Mouse (Mus musculus) megakaryocyte, adult 5-6 weeks (primary cell): ENCODE measurements around the gene Ccrl2. TPM values are rescaled to one million over a fixed set of nuclear protein-coding genes. Genes with fewer than 3 reads are reported as not detected.

Experiments
- ATAC-seq: 2 replicates; pipeline ENCODE4 v1.8.0; 2016; ENCODE audit warnings: mild to moderate bottlenecking, inconsistent platforms; ENCODE audit not compliant: poor library complexity, severe bottlenecking
- total RNA-seq, 2 experiments: library from RNA; stranded (forward) in 1 of 2; stranded (reverse) in 1 of 2; fragments of 153-499, 151-499 nt in 1 of 2; fragments of 221-1000, 200-1000 nt in 1 of 2; gene quantifications; 2 replicates each; pipeline versions ENCODE4 v1.2.3 to v1.2.4; 2015 to 2017

The Ccrl2 gene
- 3.7 and 8.9 TPM in 2 replicates for total RNA-seq (2015)
- 4.3 and 11.1 TPM in 2 replicates for total RNA-seq (2017)

GRCm38 (mm10) chr9:111056798-111057543, at the start of gene Ccrl2:
Ccrl2 (minus strand) TSS chr9:111057519.
- ATAC-seq: peak; percentile 66

DNA sequence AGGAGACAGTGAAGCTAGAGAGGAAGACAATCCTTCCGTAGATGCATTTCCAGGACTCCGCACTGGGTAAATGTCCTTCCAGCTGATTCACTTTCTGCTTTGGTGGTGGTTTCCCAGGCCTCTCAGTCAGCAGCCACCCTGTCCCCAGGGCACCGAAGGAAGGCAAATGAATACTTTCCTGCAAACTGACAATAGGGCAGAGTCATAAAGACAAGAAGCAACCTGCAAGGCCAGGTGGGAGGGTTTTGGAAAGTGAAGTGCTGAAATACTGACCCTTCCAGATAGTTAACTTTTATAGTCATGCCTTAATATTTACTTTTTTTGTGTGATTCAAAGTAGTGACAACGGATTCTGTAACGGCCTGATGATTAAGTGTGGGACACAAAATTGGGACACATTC, 46.6 kb upstream of the Ccrl2 start:
- no peak for ATAC-seq

GRCm38 (mm10) chr9:111103293-111103692, 46.0 kb upstream of the Ccrl2 start:
- ATAC-seq: no peak

GRCm38 (mm10) chr9:111100406-111100805, 43.1 kb upstream of the Ccrl2 start:
- ATAC-seq: no peak

GRCm38 (mm10) chr9:111097543-111097942, 40.2 kb upstream of the Ccrl2 start:
- no peak for ATAC-seq

GRCm38 (mm10) chr9:111096419-111097326, 39.4 kb upstream of the Ccrl2 start:
- peak; percentile 47 for ATAC-seq

DNA sequence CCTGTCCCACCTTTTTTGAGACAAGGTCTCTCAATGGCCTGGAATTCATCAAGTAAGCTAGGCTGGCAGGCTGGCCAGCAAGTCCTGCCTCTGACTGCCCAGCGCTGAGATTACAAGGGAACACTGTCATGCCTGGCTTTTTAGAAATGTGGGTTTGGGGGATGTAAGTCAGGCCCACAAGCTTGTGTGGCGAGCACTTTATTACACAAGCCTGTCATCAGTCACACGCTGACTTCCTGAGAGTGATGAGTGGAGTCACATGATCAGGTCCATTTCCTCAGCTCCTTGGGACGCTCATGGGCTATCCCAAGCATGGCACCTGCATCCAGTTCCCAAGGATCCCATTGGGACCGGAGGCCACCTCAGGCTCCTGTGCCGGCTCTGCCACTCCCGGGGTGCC, 38.4 kb upstream of the Ccrl2 start:
- peak; percentile 53 for ATAC-seq

GRCm38 (mm10) chr9:111094626-111095025, 37.3 kb upstream of the Ccrl2 start:
- peak; percentile 78 for ATAC-seq

DNA sequence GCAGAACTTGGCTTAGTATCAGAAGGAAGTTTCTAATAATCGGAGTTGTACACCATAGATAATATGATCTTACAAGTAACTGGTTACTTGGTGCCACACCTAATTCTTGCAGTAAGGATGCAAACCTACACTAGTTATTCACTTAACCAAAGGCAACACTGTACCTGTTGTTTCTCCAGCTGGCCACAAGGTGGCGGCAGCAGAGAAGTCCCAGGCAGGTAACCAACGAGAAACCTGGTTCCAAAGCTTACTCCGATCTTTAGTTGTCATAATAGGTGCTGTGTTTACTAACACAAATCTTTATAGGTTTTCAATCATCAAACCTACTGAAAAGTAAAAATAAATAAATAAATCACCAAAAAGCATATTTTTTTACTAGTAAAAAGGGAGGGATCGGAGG, 35.8 kb upstream of the Ccrl2 start:
- ATAC-seq: peak; percentile 44

DNA sequence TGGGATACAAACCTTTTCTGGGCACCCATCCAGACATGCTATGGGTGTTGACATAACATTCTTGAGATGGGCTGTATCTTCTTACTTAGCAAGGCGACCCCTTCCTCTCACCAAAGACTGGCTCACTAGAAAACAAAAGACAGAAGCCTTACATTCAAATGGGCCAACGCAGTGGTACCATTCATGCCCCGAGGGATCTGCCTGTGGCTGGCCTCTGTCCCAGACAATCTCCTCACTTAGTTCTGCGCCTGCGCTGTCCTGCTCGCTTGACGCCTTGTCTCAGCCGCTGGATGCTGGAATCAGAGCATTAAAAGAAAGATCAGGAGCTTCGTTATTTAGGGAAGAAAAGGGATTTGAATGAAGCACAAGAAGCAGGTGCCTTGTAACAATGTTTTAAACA, 35.3 kb upstream of the Ccrl2 start:
- ATAC-seq: no peak

GRCm38 (mm10) chr9:111088886-111089285, 31.6 kb upstream of the Ccrl2 start:
- no peak for ATAC-seq

GRCm38 (mm10) chr9:111087960-111088359, 30.6 kb upstream of the Ccrl2 start:
- ATAC-seq: no peak

DNA sequence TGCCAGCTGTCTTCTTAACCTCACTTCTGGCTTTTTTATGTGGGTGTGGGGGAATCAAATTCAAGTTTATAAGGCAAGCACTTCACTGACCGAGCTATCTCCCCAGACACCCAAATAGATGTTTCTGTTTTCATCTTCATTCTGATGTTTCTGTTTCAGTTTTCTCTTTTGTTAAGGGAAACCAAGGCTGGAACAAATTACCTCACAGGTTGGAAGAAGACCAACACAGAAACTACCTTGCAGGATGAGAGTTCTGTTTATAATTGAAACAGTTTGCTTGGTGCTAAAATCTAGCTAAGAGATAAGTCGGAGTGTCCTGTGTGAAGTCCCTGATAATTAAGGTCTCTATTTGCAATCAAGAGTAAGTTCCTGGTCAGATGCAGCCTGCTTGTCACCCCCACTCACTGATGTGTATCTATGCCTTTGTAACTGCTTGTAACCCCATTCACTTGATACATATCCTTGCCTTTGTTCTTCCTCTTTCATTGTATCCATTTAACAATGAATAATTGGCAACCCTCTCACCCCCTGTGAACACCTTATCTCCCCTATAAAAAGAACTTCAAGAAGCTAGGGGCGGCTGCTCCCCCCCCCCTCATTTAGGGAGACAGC, 29.8 kb upstream of the Ccrl2 start:
- ATAC-seq: peak; percentile 33; the same call in 1 of the 2 replicates

- no peak for ATAC-seq
Measured at GRCm38 (mm10) chr9:111086137-111086536, 28.8 kb upstream of the Ccrl2 start.

GRCm38 (mm10) chr9:111085329-111085728, 28.0 kb upstream of the Ccrl2 start:
- no peak for ATAC-seq

DNA sequence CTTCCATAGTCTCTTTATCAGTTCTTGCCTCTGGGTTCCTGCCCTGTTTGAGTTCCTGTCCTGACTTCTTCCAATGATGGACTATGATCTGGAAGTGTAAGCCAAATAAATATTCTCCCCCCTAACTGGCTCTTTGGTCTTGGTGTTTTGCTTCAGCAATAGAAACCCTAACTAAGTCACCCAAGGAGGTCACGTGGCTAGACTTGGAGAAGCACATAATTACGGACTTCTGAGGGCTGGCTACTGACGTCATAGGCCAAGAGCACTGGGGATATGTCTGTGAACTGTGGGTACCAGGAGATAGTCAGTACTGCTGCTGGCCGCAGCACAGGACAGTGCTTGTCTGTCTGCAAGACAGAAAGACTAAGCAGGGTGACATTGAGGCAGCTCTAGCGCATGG, 24.4 kb upstream of the Ccrl2 start:
- no peak for ATAC-seq

- ATAC-seq: peak; percentile 90
Measured at GRCm38 (mm10) chr9:111080801-111081200, 23.5 kb upstream of the Ccrl2 start.

DNA sequence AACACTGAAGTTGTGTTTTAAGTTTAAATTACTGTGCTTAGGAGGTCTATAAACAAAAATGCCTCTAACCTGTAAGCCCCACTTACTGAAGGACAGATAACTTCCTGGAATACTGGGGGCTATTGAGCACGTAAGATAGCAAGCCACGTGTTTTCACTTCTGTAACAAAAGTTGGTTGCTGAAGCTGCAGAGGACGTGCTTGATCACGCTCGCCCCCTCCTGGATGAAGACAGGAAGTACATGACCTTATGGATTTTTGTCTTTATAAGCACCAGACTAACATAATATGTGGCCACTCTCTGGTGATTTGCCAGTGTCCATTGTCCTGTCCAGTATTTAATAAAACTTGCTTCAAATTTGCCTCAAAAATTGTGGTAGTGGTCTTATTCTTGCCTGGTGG, 20.4 kb upstream of the Ccrl2 start:
- peak; percentile 63 for ATAC-seq

DNA sequence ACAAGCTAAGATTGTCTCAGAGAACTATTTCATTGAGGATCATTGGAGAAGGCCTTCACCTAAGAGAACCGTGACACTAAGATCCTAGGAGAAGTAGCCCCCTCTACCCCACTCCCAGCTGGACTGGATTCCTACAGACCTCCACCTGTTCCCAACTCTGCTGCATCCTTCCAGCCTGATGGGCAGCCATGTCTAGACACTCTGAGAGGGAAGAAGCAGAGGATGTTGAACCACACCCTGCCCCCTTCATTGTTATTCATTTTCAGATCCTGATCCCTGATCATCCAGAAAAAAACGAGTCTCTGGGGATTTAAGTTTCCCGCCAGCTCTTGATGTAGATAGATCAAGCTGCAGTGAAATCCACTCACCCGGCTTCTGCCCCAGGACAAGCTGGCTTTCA, 15.7 kb upstream of the Ccrl2 start:
- ATAC-seq: no peak

GRCm38 (mm10) chr9:111072175-111072574, 14.9 kb upstream of the Ccrl2 start:
- ATAC-seq: peak; percentile 26; the same call in 1 of the 2 replicates

DNA sequence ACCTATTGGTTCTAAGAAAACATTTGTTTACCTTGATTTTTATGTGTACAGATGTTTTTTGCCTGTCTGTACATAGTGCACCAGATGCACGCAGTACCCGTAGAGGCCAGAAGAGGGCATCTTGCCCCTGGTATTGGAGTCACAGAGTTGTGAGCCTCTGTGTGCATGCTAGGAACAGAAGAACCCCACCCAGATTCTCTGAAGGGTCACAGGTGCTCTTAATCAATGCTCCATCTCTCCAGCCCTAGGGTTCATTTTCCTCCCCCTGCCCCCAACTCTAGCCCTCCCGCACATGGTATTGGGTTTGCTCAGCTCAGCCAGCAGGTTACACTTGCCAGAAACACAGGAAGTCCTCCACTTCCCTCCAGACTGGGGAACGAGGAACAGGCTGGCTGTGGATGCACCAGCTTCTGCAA, 13.2 kb upstream of the Ccrl2 start:
- ATAC-seq: peak; percentile 93
